Mouse (Mus musculus) bone marrow, adult 2 months (tissue): ENCODE data around the gene Tcf25. TPM values are rescaled to one million over a fixed set of nuclear protein-coding genes. Genes with fewer than 3 reads are reported as not detected.

ENCODE experiments used
- H3K27ac ChIP-seq: fragments of 200-500 bp; 2 replicates; pipeline ENCODE4 v1.5.1; 2012; ENCODE audit warnings: low read depth, mild to moderate bottlenecking, control low read depth, inconsistent platforms, low read length; ENCODE audit not compliant: control insufficient read depth, poor library complexity, insufficient read depth
- H3K4me1 ChIP-seq: fragments of 200-500 bp; 2 replicates; pipeline ENCODE4 v1.6.1; 2011; ENCODE audit warnings: low read length; ENCODE audit not compliant: control insufficient read depth, insufficient read depth
- H3K4me3 ChIP-seq: fragments of 200-500 bp; replicated peaks from 2 replicates; pipeline ENCODE3; 2011; ENCODE audit warnings: mild to moderate bottlenecking, low read depth, low read length, control low read depth; ENCODE audit not compliant: control insufficient read depth
- CTCF ChIP-seq: fragments of 200-500 bp; IDR thresholded peaks from 2 replicates; pipeline ENCODE4 v1.5.1; 2011; ENCODE audit warnings: low read length, control low read depth; ENCODE audit not compliant: control insufficient read depth, insufficient read depth
- POLR2A ChIP-seq: fragments of 200-500 bp; IDR thresholded peaks from 2 replicates; pipeline ENCODE4 v1.6.1; 2011; ENCODE audit warnings: low read depth, mild to moderate bottlenecking, control low read depth, low read length, borderline replicate concordance; ENCODE audit not compliant: control insufficient read depth
- WGBS: fragments of 180-500 bp; shearing (Covaris S2); methylation state at CpG from one replicate; pipeline ENCODE4 v1.1.7; 2018; 5-methylcytosine and 5-hydroxymethylcytosine counted together
- polyA plus RNA-seq: library from polyadenylated mRNA; stranded (reverse); fragments of >200 nt; gene quantifications from 2 replicates; pipeline ENCODE4 v1.2.4, GENCODE M21; 2011; ENCODE audit warnings: low replicate concordance; ENCODE audit not compliant: missing spikeins, insufficient read depth, insufficient read length

Gene Tcf25
- polyA plus RNA-seq, 1 experiment = 310 TPM

GRCm38 (mm10) chr8:123333091-123333587, 40.4 kb upstream of the Tcf25 start:
- H3K4me1 ChIP-seq = peaks cover 2% of the 10 kb centered on the region; the same call in 1 of the 2 replicates
- TF ChIP-seq CTCF = no peak
- TF ChIP-seq POLR2A = no peak
- H3K4me3 ChIP-seq = no peak overlapping the region
- no peak overlapping the region for H3K27ac ChIP-seq
- 25% methylated on average over 16 of the region's 21 CpGs for WGBS

GRCm38 (mm10) chr8:123333864-123334263, 39.7 kb upstream of the Tcf25 start:
- Histone ChIP-seq H3K4me1 (peaks cover 2% of the 10 kb centered on the region; the same call in 1 of the 2 replicates), H3K27ac (no peak overlapping the region), H3K4me3 (no peak overlapping the region)
- 28% methylated on average over 7 of the region's 7 CpGs for WGBS
- no peak for TF ChIP-seq CTCF
- TF ChIP-seq POLR2A = no peak

GRCm38 (mm10) chr8:123334467-123334866, 39.1 kb upstream of the Tcf25 start:
- WGBS = 30% methylated on average over 1 of the region's 1 CpGs
- no peak overlapping the region for H3K4me3 ChIP-seq
- TF ChIP-seq CTCF = no peak
- TF ChIP-seq POLR2A = no peak
- no peak overlapping the region for H3K27ac ChIP-seq
- peaks cover 2% of the 10 kb centered on the region; the same call in 1 of the 2 replicates for H3K4me1 ChIP-seq

- 82% methylated on average over 3 of the region's 3 CpGs for WGBS
- no peak for TF ChIP-seq POLR2A
- TF ChIP-seq CTCF = no peak
Measured at GRCm38 (mm10) chr8:123337475-123337874, 36.1 kb upstream of the Tcf25 start.

GRCm38 (mm10) chr8:123340071-123340470, 33.5 kb upstream of the Tcf25 start:
- Histone ChIP-seq H3K4me1 (peaks cover 1% of the 10 kb centered on the region), H3K27ac (no peak overlapping the region), H3K4me3 (no peak overlapping the region)
- WGBS = 91% methylated on average over 4 of the region's 4 CpGs
- TF ChIP-seq POLR2A = no peak
- peak; percentile 34; the same call in 1 of the 2 replicates for TF ChIP-seq CTCF

More at GRCm38 (mm10) chr8:123337475-123337874, 36.1 kb upstream of the Tcf25 start:
- H3K4me3 ChIP-seq = no peak overlapping the region
- H3K27ac ChIP-seq = no peak overlapping the region
- peaks cover 1% of the 10 kb centered on the region for H3K4me1 ChIP-seq

- TF ChIP-seq CTCF (no peak), POLR2A (no peak)
- H3K27ac ChIP-seq = no peak overlapping the region
- peaks cover 1% of the 10 kb centered on the region for H3K4me1 ChIP-seq
- no peak overlapping the region for H3K4me3 ChIP-seq
- WGBS = 58% methylated on average over 27 of the region's 27 CpGs
Measured at GRCm38 (mm10) chr8:123341040-123342015, 32.2 kb upstream of the Tcf25 start.

- Histone ChIP-seq H3K4me1 (peaks cover 1% of the 10 kb centered on the region), H3K4me3 (no peak overlapping the region), H3K27ac (no peak overlapping the region)
- 26% methylated on average over 8 of the region's 8 CpGs for WGBS
- TF ChIP-seq CTCF = no peak
- TF ChIP-seq POLR2A = no peak
Measured at GRCm38 (mm10) chr8:123342253-123342652, 31.3 kb upstream of the Tcf25 start.

- no peak for TF ChIP-seq CTCF
- no peak for TF ChIP-seq POLR2A
- no peak overlapping the region for H3K27ac ChIP-seq
- 21% methylated on average over 7 of the region's 7 CpGs for WGBS
- no peak overlapping the region for H3K4me3 ChIP-seq
- peaks cover 1% of the 10 kb centered on the region for H3K4me1 ChIP-seq
Measured at GRCm38 (mm10) chr8:123342911-123343310, 30.6 kb upstream of the Tcf25 start.
